Mouse (Mus musculus) stomach, postnatal 0 days (tissue): ENCODE data around the gene Fam189a1.

Experiments
- CTCF ChIP-seq: IDR thresholded peaks from 2 replicates; pipeline ENCODE4 v1.5.1; 2016; ENCODE audit warnings: antibody characterized with exemption, low read depth, mild to moderate bottlenecking, moderate library complexity
- EP300 ChIP-seq: optimal IDR thresholded peaks from 2 replicates; pipeline ENCODE3; 2016; ENCODE audit warnings: antibody characterized with exemption

- no peak for TF ChIP-seq EP300
- TF ChIP-seq CTCF, result no peak
These were observed 958 bp upstream of the Fam189a1 start for GRCm38 (mm10) chr7:65157031-65158025.
